In genomic region chrX:85343517-85343916, GRCm38 (mm10) we compare ENCODE assay signal across 8 mouse cellular contexts.
DNase-seq lines count a peak whose midpoint lies in the region; ATAC-seq lines count a peak whose summit lies in the region.

No protein-coding gene starts in this region.

- H3K4me2 ChIP-seq in hindbrain, embryonic 12.5 days (replicated peaks), result no peak overlapping the region
- H3K4me2 ChIP-seq in lung, embryonic 16.5 days (ENCODE audit: low read depth, low read length), result no peak overlapping the region

- no peaks in the 10 kb centered on the region for H3K9me3 ChIP-seq in hindbrain, embryonic 10.5 days
- H3K9me3 ChIP-seq in hindbrain, embryonic 12.5 days (replicated peaks), result no peaks in the 10 kb centered on the region
- no peaks in the 10 kb centered on the region for H3K9me3 ChIP-seq in lung, embryonic 16.5 days (ENCODE audit: control insufficient read depth, low read length)

- H3K27me3 ChIP-seq in hindbrain, embryonic 10.5 days (ENCODE audit: insufficient read depth, poor library complexity, severe bottlenecking), result no peaks in the 10 kb centered on the region
- H3K27me3 ChIP-seq in hindbrain, embryonic 12.5 days, result no peaks in the 10 kb centered on the region
- no peaks in the 10 kb centered on the region for H3K27me3 ChIP-seq in lung, embryonic 16.5 days (ENCODE audit: control insufficient read depth, insufficient read depth, low read depth, low read length)

- H3K36me3 ChIP-seq in hindbrain, embryonic 10.5 days, result no peaks in the 10 kb centered on the region
- no peaks in the 10 kb centered on the region for H3K36me3 ChIP-seq in hindbrain, embryonic 12.5 days
- no peaks in the 10 kb centered on the region for H3K36me3 ChIP-seq in lung, embryonic 16.5 days (ENCODE audit: control insufficient read depth, insufficient read depth, low read length)

- ATAC-seq in hindbrain, embryonic 12.5 days (ENCODE audit: low FRiP score), result no peak; the same call in 1 of the 2 replicates
- peak; percentile 31; the same call in 1 of the 2 replicates for ATAC-seq in lung, embryonic 16.5 days (ENCODE audit: low read depth)

- no peak overlapping the region for H3K4me3 ChIP-seq in hindbrain, embryonic 10.5 days
- H3K4me3 ChIP-seq in hindbrain, embryonic 12.5 days, result no peak overlapping the region
- H3K4me3 ChIP-seq in lung, embryonic 16.5 days (ENCODE audit: low read length), result no peak overlapping the region

- H3K27ac ChIP-seq in hindbrain, embryonic 10.5 days, result no peak overlapping the region
- H3K27ac ChIP-seq in hindbrain, embryonic 12.5 days, result no peak overlapping the region
- no peak overlapping the region for H3K27ac ChIP-seq in lung, embryonic 16.5 days (ENCODE audit: low read length)

- peak; percentile 10 for DNase-seq in hindbrain, embryonic 10.5 days (ENCODE audit: low spot score)
- DNase-seq in embryo, embryonic 9.5 days (ENCODE audit: extremely low spot score), result peak; percentile 2
- DNase-seq in heart, postnatal 4 days, result peak; percentile 51
- DNase-seq in cerebellum, postnatal 36 days, result no peak
- DNase-seq in cerebellum, adult 8-10 months, result no peak
- no peak for DNase-seq in cerebellum, postnatal 14 days

- 63% methylated on average over 3 of the region's 3 CpGs for WGBS in hindbrain, embryonic 10.5 days
- 48% methylated on average over 3 of the region's 3 CpGs for WGBS in hindbrain, embryonic 12.5 days
- 51% methylated on average over 3 of the region's 3 CpGs for WGBS in lung, embryonic 16.5 days

- H3K9ac ChIP-seq in hindbrain, embryonic 12.5 days, result no peak overlapping the region
- no peak overlapping the region for H3K9ac ChIP-seq in lung, embryonic 16.5 days (ENCODE audit: low read length)

- H3K4me1 ChIP-seq in hindbrain, embryonic 10.5 days (replicated peaks), result no peaks in the 10 kb centered on the region
- H3K4me1 ChIP-seq in hindbrain, embryonic 12.5 days, result no peaks in the 10 kb centered on the region
- H3K4me1 ChIP-seq in lung, embryonic 16.5 days (replicated peaks; ENCODE audit: control insufficient read depth, insufficient read depth, low read length), result no peaks in the 10 kb centered on the region

Comparison
In these comparisons a context has a peak if more than half of its experiments do, and no peak if none do; other contexts are left out.
1. DNase-seq: peak in hindbrain, embryonic 10.5 days (single experiment), embryo, embryonic 9.5 days (single experiment) and heart, postnatal 4 days (single experiment); none in cerebellum, postnatal 36 days (0 of 2), cerebellum, adult 8-10 months (single experiment) and cerebellum, postnatal 14 days (0 of 2).